Mouse (Mus musculus) embryonic facial prominence, embryonic 11.5 days (tissue): Measurements from ENCODE around the gene Ets2. TPM values are rescaled to one million over a fixed set of nuclear protein-coding genes. Genes with fewer than 3 reads are reported as not detected.

ENCODE experiments used
- ATAC-seq: fragments of 200-750 bp; cut with Nextera tagmentation; replicated peaks from 2 replicates; pipeline ENCODE4 v1.8.0; 2017; ENCODE audit warnings: low read depth; ENCODE audit not compliant: insufficient number of reproducible peaks, low FRiP score, low TSS enrichment
- DNase-seq: peaks from one replicate; pipeline ENCODE4 v3.0.0-alpha.2; 2015; ENCODE audit warnings: low spot score
- H3K27ac ChIP-seq: fragments of 300-500 bp; sonication (generic); replicated peaks from 2 replicates; pipeline ENCODE4 v1.5.1; 2014; ENCODE audit warnings: mild to moderate bottlenecking, low read depth, low read length, control low read depth
- H3K27me3 ChIP-seq: fragments of 300-500 bp; sonication (generic); 2 replicates; pipeline ENCODE4 v1.6.1; 2014; ENCODE audit warnings: mild to moderate bottlenecking, low read length, moderate library complexity, mixed read lengths; ENCODE audit not compliant: control insufficient read depth, insufficient read depth
- H3K36me3 ChIP-seq: fragments of 300-500 bp; sonication (generic); replicated peaks from 2 replicates; pipeline ENCODE4 v1.6.1; 2014; ENCODE audit warnings: low read depth, mild to moderate bottlenecking, low read length, moderate library complexity, mixed read lengths; ENCODE audit not compliant: control insufficient read depth, insufficient read depth
- H3K4me1 ChIP-seq: fragments of 300-500 bp; sonication (generic); 2 replicates; pipeline ENCODE4 v1.6.1; 2014; ENCODE audit warnings: low read length, mixed read lengths; ENCODE audit not compliant: control insufficient read depth, insufficient read depth
- H3K4me2 ChIP-seq: fragments of 300-500 bp; sonication (generic); 2 replicates; pipeline ENCODE4 v1.6.1; 2014; ENCODE audit warnings: low read depth, mild to moderate bottlenecking, control low read depth, low read length, moderate library complexity
- H3K4me3 ChIP-seq: fragments of 300-500 bp; sonication (generic); 2 replicates; pipeline ENCODE4 v1.5.1; 2014; ENCODE audit warnings: low read depth, low read length, control low read depth
- H3K9ac ChIP-seq: fragments of 300-500 bp; sonication (generic); replicated peaks from 2 replicates; pipeline ENCODE4 v1.6.1; 2014; ENCODE audit warnings: mild to moderate bottlenecking, control low read depth, low read length
- H3K9me3 ChIP-seq: fragments of 300-500 bp; sonication (generic); replicated peaks from 2 replicates; pipeline ENCODE4 v1.6.1; 2016; ENCODE audit warnings: mild to moderate bottlenecking, low read length, inconsistent platforms, mixed read lengths; ENCODE audit not compliant: control insufficient read depth
- WGBS: fragments of 180-500 bp; shearing (Covaris S2); extraction: QIAGEN DNeasy Blood & Tissue Kit; methylation state at CpG from one replicate; pipeline ENCODE4 v1.1.7; 2014; 5-methylcytosine and 5-hydroxymethylcytosine counted together
- polyA plus RNA-seq: library from polyadenylated mRNA; unstranded; fragments of >200 nt; fragmentation: Nextera tagmentation; extraction: Ambion mirVana; gene quantifications from 2 replicates; pipeline ENCODE4 v1.2.1, GENCODE M21; 2014

The Ets2 gene
- polyA plus RNA-seq, 1 experiment from 2014 or later, result 35.4 TPM

GRCm38 (mm10) chr16:95741358-95741757, 39.5 kb downstream of the Ets2 start:
- Histone ChIP-seq H3K9me3 (no peaks in the 10 kb centered on the region), H3K36me3 (no peaks in the 10 kb centered on the region), H3K27ac (no peak overlapping the region), H3K4me2 (no peak overlapping the region), H3K4me3 (no peak overlapping the region), H3K9ac (no peak overlapping the region), H3K27me3 (no peaks in the 10 kb centered on the region), H3K4me1 (no peaks in the 10 kb centered on the region)
- ATAC-seq (no peak), DNase-seq (no peak)
- 56% methylated on average over 11 of the region's 11 CpGs for WGBS

- WGBS, result 80% methylated on average over 10 of the region's 10 CpGs
These were observed 40.3 kb downstream of the Ets2 start for GRCm38 (mm10) chr16:95741915-95742739.

GRCm38 (mm10) chr16:95742740-95743030, 40.8 kb downstream of the Ets2 start:
- Histone ChIP-seq H3K27me3 (no peaks in the 10 kb centered on the region), H3K9ac (no peak overlapping the region), H3K4me1 (no peaks in the 10 kb centered on the region), H3K4me2 (no peak overlapping the region), H3K4me3 (no peak overlapping the region), H3K36me3 (no peaks in the 10 kb centered on the region), H3K27ac (no peak overlapping the region), H3K9me3 (no peaks in the 10 kb centered on the region)
- DNase-seq, result no peak
- ATAC-seq, result no peak
- WGBS, result 47% methylated on average over 6 of the region's 6 CpGs

More at GRCm38 (mm10) chr16:95741915-95742739, 40.3 kb downstream of the Ets2 start:
- DNase-seq, result no peak
- Histone ChIP-seq H3K9ac (no peak overlapping the region), H3K27ac (no peak overlapping the region), H3K4me2 (no peak overlapping the region), H3K9me3 (no peaks in the 10 kb centered on the region), H3K36me3 (no peaks in the 10 kb centered on the region), H3K27me3 (no peaks in the 10 kb centered on the region), H3K4me3 (no peak overlapping the region), H3K4me1 (no peaks in the 10 kb centered on the region)
- ATAC-seq, result no peak

GRCm38 (mm10) chr16:95743104-95743503, 41.2 kb downstream of the Ets2 start:
- no peak overlapping the region for H3K9ac ChIP-seq
- H3K4me2 ChIP-seq, result no peak overlapping the region
- H3K4me3 ChIP-seq, result no peak overlapping the region
- no peaks in the 10 kb centered on the region for H3K36me3 ChIP-seq
- WGBS, result 75% methylated on average over 4 of the region's 4 CpGs
- ATAC-seq (no peak), DNase-seq (no peak)
- no peaks in the 10 kb centered on the region for H3K9me3 ChIP-seq
- no peak overlapping the region for H3K27ac ChIP-seq
- no peaks in the 10 kb centered on the region for H3K27me3 ChIP-seq
- no peaks in the 10 kb centered on the region for H3K4me1 ChIP-seq

GRCm38 (mm10) chr16:95744771-95745170, 42.9 kb downstream of the Ets2 start:
- DNase-seq (no peak), ATAC-seq (no peak)
- H3K4me2 ChIP-seq, result no peak overlapping the region
- no peaks in the 10 kb centered on the region for H3K36me3 ChIP-seq
- no peaks in the 10 kb centered on the region for H3K4me1 ChIP-seq
- H3K4me3 ChIP-seq, result no peak overlapping the region
- WGBS, result 72% methylated on average over 8 of the region's 8 CpGs
- H3K9ac ChIP-seq, result no peak overlapping the region
- H3K9me3 ChIP-seq, result no peaks in the 10 kb centered on the region
- no peaks in the 10 kb centered on the region for H3K27me3 ChIP-seq
- H3K27ac ChIP-seq, result no peak overlapping the region

- H3K4me2 ChIP-seq, result no peak overlapping the region
- no peak overlapping the region for H3K4me3 ChIP-seq
- WGBS, result 79% methylated on average over 3 of the region's 3 CpGs
- no peaks in the 10 kb centered on the region for H3K9me3 ChIP-seq
- ATAC-seq (no peak), DNase-seq (no peak)
- no peaks in the 10 kb centered on the region for H3K27me3 ChIP-seq
- H3K27ac ChIP-seq, result no peak overlapping the region
- no peak overlapping the region for H3K9ac ChIP-seq
- H3K36me3 ChIP-seq, result no peaks in the 10 kb centered on the region
- H3K4me1 ChIP-seq, result no peaks in the 10 kb centered on the region
These were observed 43.8 kb downstream of the Ets2 start for GRCm38 (mm10) chr16:95745685-95746084.

- Histone ChIP-seq H3K27ac (no peak overlapping the region), H3K4me1 (no peaks in the 10 kb centered on the region)
- WGBS, result 67% methylated on average over 2 of the region's 2 CpGs
These were observed 44.7 kb downstream of the Ets2 start for GRCm38 (mm10) chr16:95746565-95746964.

GRCm38 (mm10) chr16:95749291-95750103, 47.6 kb downstream of the Ets2 start:
- no peaks in the 10 kb centered on the region for H3K36me3 ChIP-seq
- no peak for DNase-seq
- no peaks in the 10 kb centered on the region for H3K9me3 ChIP-seq
- H3K27me3 ChIP-seq, result no peaks in the 10 kb centered on the region
- no peaks in the 10 kb centered on the region for H3K4me1 ChIP-seq
- H3K9ac ChIP-seq, result no peak overlapping the region
- H3K4me3 ChIP-seq, result no peak overlapping the region
- ATAC-seq, result no peak; the same call in 1 of the 2 replicates
- 76% methylated on average over 12 of the region's 12 CpGs for WGBS
- no peak overlapping the region for H3K4me2 ChIP-seq
- H3K27ac ChIP-seq, result no peak overlapping the region

More at GRCm38 (mm10) chr16:95746565-95746964, 44.7 kb downstream of the Ets2 start:
- ATAC-seq (no peak), DNase-seq (no peak)
- Histone ChIP-seq H3K9me3 (no peaks in the 10 kb centered on the region), H3K9ac (no peak overlapping the region), H3K4me3 (no peak overlapping the region), H3K36me3 (no peaks in the 10 kb centered on the region), H3K27me3 (no peaks in the 10 kb centered on the region), H3K4me2 (no peak overlapping the region)
